Mouse (Mus musculus) embryo, embryonic 9.5 days (tissue): ENCODE data around the gene Ankfy1.
"Not testable (repeated sequence)": the region's sequence is repeated elsewhere in the genome, so short reads cannot be mapped to it uniquely, and the experiment has no call there.

Experiments used
- DNase-seq: peaks from one replicate; pipeline ENCODE4 v3.0.0-alpha.2; 2017; ENCODE audit errors: extremely low spot score

Ankfy1 gene

DNA sequence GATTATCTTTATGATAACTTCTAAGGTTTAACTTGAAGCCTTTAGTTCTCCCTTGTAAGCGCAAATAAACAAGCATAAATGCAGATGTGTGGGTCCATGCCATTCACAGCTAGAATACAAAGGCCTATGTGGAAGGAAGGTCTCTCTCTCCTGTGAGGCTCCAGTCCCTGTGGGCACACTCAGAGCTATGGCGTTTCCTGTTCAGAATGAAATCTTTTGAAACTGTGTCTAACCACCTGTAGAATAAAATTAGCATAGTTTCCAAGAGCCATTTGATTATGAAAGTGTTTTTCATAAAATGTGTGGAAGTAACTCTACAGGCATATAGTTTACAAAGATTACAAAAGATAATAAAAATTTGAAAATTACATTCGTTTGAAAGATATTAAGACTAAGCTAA lies 28.4 kb downstream of the Ankfy1 start:
- no peak for DNase-seq

DNA sequence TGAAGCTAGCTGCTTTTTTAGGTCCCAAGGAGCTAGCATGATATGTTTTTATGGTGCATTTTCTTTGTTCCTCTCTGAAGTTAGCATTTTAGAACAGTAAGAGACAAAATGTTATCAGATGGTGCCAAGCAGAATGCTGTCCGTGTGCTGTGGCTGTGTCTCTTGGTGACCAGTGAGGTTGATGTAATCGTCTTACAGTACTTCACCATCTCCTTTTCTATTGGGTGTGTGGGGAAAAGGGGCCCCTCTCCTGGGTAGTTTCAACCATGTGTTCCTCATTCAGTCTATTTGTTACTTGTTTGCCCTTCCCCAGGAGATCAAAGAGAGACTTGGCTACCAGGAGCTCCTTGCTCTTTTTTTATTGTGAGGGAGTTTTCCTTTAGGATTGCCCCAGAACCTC lies 33.4 kb downstream of the Ankfy1 start:
- no peak for DNase-seq

DNA sequence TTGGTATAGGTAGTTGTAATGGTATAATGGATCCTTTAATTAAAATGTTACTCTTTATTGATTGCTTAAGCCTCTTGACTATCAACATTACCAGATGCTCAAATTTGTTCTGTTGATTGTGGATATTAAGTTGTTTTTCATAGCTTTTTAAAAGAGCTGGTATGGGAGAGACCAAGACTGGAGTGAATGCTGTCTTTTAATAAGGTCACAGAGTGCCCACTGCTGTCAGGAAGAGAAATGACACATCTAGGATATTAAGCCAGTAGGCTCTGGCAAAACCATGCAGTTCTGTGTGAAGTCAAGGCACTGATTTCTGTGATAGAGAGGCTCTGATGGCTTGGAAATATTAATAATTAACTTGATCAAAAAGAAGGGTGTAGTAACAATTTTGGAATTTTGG lies 34.1 kb downstream of the Ankfy1 start:
- DNase-seq = no peak

DNA sequence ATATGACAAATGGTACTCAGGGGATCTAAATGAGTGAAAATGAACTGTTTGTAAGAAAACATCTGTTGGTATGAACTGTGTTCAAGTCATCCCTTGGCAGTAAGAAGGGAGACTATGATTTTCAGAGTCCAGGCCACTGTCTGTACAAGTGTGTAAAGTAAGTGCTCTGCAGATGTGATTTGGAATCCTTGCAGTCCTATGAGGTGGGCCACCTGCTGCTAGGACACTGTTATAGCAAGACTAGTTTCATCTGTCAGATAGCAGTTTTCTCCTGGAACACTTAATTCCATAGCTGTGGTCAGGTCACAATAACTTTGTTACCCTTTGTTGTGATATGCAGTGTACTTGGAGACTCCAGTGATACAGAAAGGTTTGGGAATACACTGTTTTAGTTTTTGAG lies 36.2 kb downstream of the Ankfy1 start:
- DNase-seq = no peak

DNA sequence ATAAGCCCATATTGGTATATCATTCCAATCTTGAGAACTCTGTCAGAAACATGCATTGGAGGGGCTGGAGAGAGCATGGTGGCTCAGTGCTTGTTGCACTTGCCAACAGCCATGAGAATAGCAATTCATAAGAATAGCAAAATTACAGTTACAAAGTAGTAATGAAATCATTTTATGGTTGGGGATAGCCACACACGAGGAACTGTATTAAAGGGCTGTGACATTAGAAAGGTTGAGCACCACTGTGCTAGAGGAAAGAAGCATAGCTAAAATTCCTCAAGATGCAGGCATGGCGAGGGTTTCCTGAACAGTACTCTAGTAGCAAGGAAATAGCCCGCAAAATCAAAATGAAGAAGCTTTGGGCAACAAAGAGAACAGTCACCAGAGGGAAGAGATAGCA lies 43.9 kb downstream of the Ankfy1 start:
- no peak for DNase-seq

DNA sequence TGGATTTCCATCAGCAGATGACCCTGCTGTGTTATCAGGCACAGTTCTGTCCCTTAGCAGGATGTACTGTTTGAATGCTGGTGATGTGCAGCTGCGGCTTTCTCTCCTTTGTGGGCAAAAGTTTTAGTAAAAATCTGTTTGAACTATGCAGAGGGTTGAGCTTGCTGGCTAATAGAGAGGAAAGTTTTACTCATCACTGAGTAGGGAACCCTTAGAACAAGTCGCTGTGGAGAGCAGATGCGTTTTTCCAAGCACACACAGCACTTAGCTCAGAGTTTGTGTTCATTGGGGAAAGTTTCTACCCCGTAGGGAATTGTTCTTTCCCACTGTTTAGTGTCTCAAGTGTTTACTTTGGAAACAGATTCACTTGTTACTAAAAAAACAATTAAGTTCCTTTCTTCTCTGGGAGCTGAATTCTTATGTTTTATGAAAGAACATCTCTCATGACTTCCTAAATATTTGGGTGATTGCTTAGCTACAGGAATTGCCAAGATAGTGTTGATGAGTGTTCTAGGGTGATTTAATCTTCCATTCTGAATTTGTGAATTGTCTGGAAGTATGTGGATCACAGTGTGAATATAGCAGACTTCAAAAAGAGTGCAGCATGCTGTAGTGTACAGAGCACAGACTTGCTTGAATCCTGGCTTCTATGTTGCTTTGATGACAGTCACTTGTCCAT lies 45.2 kb downstream of the Ankfy1 start:
- DNase-seq = no peak

DNA sequence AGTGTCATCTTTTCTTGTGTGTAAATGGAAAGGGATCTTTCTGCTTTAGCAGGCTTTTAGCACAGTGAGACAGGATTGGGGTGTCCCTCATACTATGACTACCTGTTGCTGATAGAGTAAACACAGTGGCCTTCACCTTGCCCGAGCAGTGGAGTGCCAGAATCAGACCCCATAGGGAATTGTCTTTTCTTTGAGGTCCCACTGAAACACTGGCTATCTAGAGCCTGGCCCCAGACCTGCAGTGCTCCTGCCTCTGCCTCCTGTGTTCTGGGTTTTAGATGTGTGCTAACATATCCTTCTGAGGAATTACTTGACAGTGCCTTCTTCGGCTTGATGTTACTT lies 45.7 kb downstream of the Ankfy1 start:
- DNase-seq = no peak

DNA sequence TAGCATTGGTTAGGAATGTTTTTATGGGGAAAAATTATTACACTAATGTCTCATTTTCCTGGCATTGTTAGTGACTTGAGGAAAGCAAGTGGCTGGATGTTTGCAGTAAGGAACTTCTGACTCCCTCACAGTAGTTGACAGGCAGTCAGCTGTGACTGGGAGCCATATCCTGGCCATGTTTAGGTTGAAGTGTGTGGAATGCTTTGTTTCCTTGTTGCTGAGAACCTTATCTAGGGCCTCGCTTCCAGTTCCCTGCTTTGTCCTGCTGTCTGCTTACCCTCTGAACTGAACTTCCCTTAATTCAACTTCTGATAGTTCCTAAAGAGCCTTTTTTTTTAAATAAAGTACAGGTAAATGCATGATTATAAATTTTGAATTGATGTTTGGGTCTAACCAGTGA lies 46.5 kb downstream of the Ankfy1 start:
- DNase-seq = no peak

DNA sequence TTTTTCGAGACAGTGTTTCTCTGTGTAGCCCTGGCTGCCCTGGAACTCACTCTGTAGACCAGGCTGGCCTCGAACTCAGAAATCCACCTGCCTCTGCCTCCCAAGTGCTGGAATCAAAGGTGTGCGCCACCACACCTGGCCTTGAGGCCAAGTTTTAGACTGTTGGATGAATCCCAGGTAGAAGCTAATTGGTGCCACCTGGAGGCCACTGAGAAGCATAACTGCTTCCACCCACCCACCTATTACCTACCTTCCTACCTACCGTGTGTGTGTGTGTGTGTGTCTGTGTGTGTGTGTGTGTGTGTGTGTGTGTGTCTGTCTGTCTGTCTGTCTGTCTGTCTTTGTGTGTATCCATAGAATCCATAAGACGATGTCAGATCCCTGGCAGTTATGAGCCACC lies 47.7 kb downstream of the Ankfy1 start:
- DNase-seq = not testable (repeated sequence)

DNA sequence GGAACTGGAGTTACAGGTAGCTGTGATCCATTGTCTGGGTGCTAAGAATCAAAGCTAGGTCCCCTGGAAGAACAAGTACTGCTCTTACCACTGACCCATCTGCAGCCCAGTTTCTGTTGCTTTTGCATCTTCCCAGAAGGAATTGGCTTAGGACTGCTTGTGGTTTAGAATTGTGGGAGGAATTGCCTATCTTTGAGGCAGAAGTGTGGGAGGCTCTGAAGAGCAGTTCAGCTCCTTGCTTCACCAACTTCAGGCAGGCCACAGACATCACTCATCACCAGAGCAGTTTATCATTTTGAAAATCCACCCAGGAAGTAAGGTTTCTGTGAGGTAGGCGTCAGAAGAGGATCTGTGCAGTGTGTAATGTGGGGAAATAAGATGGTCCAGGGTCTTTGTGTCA lies 49.2 kb downstream of the Ankfy1 start:
- no peak for DNase-seq

DNA sequence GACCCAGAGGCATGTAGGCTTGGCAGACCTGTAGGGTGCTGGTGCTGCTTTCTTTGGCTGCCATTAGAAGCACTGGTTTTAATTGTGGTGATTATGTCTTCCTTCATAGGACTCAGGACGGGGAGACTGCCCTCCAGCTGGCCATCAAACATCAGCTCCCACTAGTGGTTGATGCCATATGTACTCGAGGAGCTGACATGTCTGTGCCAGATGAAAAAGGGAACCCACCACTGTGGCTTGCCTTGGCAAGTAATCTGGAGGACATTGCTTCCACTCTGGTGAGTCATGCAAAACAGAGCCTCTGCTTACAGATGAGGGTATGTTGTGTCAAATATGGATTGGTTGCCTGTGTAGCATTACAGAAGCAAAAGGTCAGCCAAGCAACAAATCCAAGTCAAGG lies 62.1 kb downstream of the Ankfy1 start:
- no peak for DNase-seq

DNA sequence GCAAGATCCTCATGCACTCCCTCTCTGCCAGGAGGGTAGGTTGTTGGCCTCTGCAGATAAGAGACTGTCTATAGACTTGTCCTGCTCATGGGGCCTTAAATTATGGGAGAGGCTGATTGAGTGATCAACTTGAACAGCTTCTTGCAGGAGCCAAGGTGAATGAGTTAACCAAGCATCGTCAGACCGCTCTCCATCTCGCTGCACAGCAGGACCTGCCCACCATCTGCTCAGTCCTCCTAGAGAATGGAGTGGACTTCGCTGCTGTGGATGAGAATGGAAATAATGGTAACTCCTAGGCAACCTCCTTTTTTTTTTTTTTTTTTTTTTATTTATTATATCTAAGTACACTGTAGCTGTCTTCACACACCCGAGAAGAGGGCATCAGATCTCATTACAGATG lies 68.5 kb downstream of the Ankfy1 start:
- DNase-seq = no peak

DNA sequence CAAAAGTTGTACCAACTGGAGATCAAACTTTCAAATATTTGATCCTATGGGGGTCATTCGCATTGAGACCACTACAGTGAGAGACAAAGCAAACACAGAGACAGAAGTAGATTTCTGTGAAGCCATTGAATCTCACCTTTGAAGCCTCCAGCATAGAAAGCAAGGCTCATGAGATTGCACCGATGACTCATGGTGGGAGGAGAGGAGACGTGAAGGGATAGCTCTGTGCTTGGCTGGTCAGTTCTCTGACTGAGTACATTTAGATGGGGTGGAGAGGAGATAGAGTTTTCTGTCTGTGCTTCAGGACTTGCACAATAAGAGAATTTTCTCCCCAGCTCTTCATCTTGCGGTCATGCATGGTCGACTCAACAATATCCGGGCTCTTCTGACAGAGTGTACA lies 69.8 kb downstream of the Ankfy1 start:
- no peak for DNase-seq

DNA sequence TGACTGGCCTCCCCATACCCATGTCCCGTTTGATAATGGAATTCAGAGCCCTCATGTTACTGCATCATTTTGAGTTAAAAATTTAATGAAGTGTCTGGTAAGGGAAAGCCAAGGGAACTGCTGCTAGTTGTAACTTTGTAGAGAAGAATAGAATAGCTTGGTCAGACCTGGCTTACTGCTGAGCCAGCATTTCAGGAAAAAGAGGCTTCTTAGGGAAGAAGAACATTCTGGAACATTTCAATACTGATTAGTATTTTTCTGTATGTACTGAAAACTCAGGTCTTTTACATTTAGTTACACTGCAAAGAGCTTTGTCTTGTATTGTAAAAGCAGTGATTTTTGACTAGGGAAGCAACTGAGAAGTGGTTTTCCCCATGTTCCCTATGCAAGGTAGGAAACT lies 71.0 kb downstream of the Ankfy1 start:
- DNase-seq = no peak

DNA sequence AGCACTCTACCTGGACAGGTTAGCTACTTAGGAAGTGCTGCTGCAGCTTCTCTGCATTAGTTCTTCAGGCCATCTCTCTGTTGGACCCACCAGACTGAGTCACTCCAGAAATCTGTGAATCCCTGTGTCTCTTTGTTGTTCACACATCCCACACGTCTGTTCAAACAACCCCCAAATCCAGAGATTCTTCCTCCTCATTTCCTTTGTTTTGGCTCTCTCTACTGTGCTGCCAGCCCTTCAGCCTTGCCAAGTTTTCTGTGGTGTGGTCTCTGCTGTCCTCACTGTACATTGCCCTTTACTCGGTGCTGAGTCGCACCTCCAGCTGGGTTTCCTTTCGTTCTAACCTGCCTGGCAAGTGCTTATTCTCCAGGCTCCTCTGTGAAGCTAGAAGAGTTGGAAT lies 74.5 kb downstream of the Ankfy1 start:
- no peak for DNase-seq

DNA sequence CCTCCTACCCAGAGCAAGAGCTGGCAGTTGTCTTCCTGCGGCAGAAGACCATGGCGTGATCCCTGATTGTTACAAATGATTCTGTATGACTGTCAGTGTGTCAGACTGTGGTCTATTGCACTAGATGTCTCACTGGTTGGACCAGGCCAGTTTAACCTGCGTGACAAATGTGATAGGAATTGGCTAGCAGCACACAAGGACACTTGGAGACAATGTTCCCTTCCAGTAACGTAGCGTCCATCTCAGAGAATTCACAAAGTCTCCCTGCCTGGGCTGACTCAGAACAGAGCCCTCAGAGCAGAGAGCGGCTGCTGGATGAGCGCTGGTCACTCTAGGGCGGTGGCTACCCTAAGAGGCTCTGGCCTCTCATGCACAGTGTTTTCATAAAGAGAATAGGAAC lies 77.9 kb downstream of the Ankfy1 start:
- no peak for DNase-seq

DNA sequence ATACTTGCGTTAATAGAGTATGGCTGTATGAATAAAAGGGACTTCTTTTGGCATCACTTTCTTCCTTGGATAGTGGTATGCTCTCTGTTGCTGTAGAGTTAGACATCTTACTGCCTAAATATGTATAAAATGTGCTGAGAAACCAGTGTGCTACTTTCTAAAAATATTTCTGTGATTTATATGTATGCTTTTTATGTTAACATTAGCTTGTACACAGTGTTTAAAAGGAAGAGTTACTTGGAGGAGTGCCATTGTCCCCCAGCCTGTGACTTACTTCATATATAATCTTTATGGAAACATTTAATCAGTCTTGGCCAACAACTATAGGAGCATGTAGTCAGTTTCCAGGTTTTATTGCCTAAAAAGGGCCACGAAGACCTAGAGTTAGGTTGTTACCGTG lies 79.3 kb downstream of the Ankfy1 start:
- DNase-seq = no peak

DNA sequence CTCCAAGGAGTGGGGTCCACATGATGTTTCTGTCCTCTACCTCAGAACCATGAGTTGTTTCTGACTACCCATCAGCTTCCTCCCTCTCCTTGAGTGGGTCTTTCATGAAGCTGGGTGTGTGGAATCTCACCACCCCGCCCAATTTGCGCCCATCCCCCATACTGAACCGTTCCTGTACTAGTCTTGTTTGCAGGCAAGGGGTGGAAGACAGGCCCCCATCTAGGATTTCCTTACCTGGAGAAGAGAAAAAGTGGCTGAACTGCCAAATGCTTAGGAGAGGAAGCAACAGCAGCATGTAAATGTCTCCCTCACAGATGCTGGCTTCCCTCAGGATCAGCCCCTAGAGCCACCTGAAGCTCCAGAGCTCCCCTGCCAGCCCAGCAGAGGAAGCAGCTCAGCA lies 80.5 kb downstream of the Ankfy1 start:
- no peak for DNase-seq

DNA sequence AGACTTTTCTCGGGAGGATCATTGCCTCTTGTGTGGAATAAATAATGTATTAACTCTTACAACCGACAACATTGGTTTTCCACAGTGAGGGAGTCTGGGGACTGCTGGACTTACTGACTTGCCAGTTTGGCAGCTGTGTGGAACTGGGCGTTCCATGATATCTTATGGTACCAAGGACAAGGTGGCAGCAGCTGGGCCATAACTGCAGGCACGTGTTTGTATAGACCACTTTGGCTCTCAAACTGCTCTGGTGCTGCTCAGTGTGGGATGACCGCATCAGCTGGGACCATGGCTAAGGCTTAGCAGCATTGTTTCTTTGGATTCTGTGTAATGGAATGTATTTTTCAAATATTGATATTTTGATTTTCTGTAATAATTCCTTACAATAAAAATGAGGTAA lies 81.0 kb downstream of the Ankfy1 start:
- no peak for DNase-seq

DNA sequence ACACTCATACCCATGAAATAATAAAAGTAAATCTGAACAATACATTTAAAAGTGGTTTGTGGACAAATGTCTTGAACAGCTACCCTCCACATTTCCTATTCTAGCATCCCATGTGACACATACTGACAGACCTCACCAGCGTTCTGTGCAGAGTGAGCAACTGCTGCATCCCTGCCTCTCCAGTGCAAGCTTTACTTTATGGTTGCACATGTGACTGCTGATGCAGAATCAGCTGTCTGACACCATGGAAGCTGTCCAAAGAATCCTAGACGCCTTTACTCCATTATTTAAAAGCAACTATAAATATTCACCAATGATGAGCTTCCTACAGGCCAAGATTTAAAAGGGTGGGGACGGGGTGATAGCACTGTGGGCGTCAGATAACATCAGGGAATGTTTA lies 81.7 kb downstream of the Ankfy1 start:
- no peak for DNase-seq

DNA sequence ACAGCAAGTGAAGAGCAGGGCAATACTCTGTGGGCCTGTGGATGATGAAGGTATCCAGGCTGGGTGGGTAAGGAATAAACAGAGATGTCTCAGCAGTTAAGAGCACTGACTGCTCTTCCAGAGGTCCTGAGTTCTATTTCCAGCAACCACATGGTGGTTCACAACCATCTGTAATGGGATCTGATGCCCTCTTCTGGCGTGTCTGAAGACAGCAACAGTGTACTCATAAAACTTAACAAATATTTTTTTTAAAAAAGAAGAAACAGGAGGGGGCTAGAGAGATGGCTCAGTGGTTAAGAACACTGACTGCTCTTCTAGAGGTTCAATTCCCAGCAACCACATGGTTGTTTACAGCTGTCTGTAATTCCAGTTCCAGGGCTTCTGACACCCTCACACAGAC lies 82.8 kb downstream of the Ankfy1 start:
- DNase-seq = not testable (repeated sequence)

DNA sequence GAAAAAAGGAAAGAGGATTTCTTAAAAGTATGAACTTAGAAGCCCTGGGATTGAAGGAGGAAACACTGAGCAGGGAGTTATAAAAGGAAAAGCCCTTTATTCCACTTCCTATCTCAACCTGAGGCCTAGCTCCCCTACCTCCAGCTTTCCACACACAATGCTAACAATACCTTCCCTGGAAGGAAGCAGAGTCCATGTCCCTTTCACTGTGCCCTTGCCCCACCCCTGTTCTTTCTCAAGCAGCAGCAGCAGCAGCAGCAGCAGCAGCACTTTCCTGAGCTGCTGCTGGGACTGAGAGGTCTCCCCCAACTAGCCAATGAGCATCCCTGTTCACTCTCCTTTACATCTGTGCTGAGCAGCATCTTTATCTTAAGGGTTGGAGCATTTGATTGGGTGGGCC lies 89.2 kb downstream of the Ankfy1 start:
- DNase-seq = no peak

DNA sequence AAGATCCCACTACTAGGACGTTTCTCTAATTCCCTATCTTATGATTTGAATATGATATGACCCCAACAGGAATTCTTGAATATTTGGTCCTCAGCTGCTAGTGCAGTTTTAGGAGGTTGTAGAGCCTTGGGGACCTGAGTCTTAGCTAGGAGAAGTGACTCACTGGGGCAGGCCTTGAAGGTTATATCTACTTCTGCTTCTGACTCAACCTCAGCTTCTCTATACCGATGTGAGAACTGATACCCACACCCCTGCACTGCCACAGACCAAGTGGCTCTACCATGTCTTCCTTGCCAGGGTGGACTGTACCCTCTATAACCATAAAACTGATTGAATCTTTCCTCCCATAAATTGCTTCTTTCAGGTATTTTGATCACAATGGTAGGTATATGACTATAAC lies 92.3 kb downstream of the Ankfy1 start:
- no peak for DNase-seq

DNA sequence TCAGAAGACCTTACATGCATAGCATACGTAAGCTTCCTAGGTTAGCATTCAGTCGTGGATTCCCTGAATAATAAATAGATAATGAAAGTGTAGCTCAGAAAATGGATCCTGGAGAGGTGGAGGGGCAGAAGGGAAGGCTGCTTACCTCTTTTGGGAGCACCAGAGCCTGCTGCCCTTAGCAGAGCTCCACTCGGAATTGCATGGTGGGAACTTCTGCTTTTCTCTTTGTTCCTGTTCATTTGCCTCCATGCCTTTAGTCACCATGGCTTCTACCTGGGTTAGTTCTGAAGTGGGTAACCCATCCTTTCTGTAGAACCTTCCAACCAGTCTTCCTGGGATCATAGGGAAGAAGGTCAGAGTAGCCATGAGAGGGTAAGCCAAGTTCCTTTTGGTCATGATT lies 92.7 kb downstream of the Ankfy1 start:
- no peak for DNase-seq

DNA sequence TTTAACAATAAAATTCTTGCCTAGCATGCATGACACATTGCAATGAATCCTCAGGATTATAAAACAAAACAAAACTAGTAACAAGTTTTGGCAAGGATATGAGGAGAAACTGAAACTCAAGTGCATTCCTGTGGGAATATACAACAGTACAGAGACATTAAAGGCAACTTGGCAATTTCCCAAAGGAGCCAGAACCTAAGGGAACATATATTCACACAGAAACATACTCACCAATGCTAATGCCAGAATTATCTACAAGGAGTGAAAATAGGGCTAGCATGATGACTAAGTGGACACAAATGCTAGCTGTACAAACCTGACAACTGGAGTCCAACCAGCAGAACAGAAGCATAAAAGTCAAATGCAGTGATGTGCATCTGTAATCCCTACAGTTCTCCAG lies 102.2 kb downstream of the Ankfy1 start:
- no peak for DNase-seq
